ENCODE assay signal across 8 mouse cellular contexts in genomic region chr9:44492631-44493461, GRCm38 (mm10). TPM values are rescaled to one million over a fixed set of nuclear protein-coding genes. Genes with fewer than 3 reads are reported as not detected.
DNase-seq lines count a peak whose midpoint lies in the region; ATAC-seq lines count a peak whose summit lies in the region.
"Had no signal": no experiment of that assay in that cellular context is flagged by ENCODE, and none has a peak within 500 bp of the region (broad histone marks: within the 10 kb centered on the region; RNA-seq: fewer than 3 reads in every experiment).

No protein-coding gene starts in this region.

- no peak for ATAC-seq in lung, embryonic 16.5 days (ENCODE audit: low read depth)

- no peak overlapping the region for H3K4me2 ChIP-seq in lung, embryonic 16.5 days (ENCODE audit: low read depth, low read length)

- H3K4me1 ChIP-seq in lung, embryonic 16.5 days (replicated peaks; ENCODE audit: control insufficient read depth, insufficient read depth, low read length) = peaks cover 97% of the 10 kb centered on the region

- no peaks in the 10 kb centered on the region for H3K9me3 ChIP-seq in lung, embryonic 16.5 days (ENCODE audit: control insufficient read depth, low read length)

- DNase-seq in lung, postnatal 25 days (ENCODE audit: low spot score) = no peak
- DNase-seq in cerebellum, adult 8-10 months = peak; percentile 57
- DNase-seq in gastrocnemius, postnatal 10 days = peak; percentile 15
- DNase-seq in kidney, postnatal 10 days = peak; percentile 14
- peak; percentile 83 for DNase-seq in skeletal muscle tissue, adult 2 months (ENCODE audit: low read depth, low spot score)
- DNase-seq in embryo, embryonic 10 days (ENCODE audit: low spot score) = no peak

- peak overlapping the region; percentile 30 for H3K27ac ChIP-seq in lung, embryonic 16.5 days (ENCODE audit: low read length)

- H3K9ac ChIP-seq in lung, embryonic 16.5 days (ENCODE audit: low read length) = peak overlapping the region; percentile 41; the same call in 1 of the 2 replicates

- H3K27me3 ChIP-seq in lung, embryonic 16.5 days (ENCODE audit: control insufficient read depth, insufficient read depth, low read depth, low read length) = no peaks in the 10 kb centered on the region

- H3K4me3 ChIP-seq in lung, embryonic 16.5 days (ENCODE audit: low read length) = no peak overlapping the region

- H3K36me3 ChIP-seq in lung, embryonic 16.5 days (ENCODE audit: control insufficient read depth, insufficient read depth, low read length) = peaks cover 2% of the 10 kb centered on the region; the same call in 1 of the 2 replicates

- WGBS in lung, embryonic 16.5 days = 62% methylated on average over 17 of the region's 17 CpGs

RNA-seq across cellular contexts. Expression of gene Bcl9l, which starts 10.2 kb away (rescaled TPM):
- polyA plus RNA-seq in lung, embryonic 16.5 days (2015; fragmentation: Nextera tagmentation; extraction: Ambion mirVana) = 14.1 and 16.1 TPM in 2 replicates
- 10 to 100 TPM; 65.4 to 77.6 TPM for total RNA-seq in gastrocnemius, postnatal 10 days (2021)

RNA-seq across cellular contexts. Expression of gene Upk2, which starts 38.1 kb away (rescaled TPM):
- 1.8 and 2.0 TPM in 2 replicates for polyA plus RNA-seq in lung, embryonic 16.5 days (2015; fragmentation: Nextera tagmentation; extraction: Ambion mirVana)
- under 1 TPM; 0.38 to 0.65 TPM for total RNA-seq in gastrocnemius, postnatal 10 days (2021)
- total RNA-seq: layer of hippocampus, postnatal 10 days had no signal

RNA-seq across cellular contexts. Expression of gene Foxr1, which starts 51.9 kb away (rescaled TPM):
- polyA plus RNA-seq in lung, embryonic 16.5 days (2015; fragmentation: Nextera tagmentation; extraction: Ambion mirVana) = not detected in 2 replicates
- total RNA-seq in gastrocnemius, postnatal 10 days (2021) = not detected
- total RNA-seq: layer of hippocampus, postnatal 10 days had no signal

Comparison
In these comparisons a context has a peak if more than half of its experiments do, and no peak if none do; other contexts are left out.
1. DNase-seq: peak in cerebellum, adult 8-10 months (single experiment), gastrocnemius, postnatal 10 days (single experiment), kidney, postnatal 10 days (single experiment) and skeletal muscle tissue, adult 2 months (single experiment); none in lung, postnatal 25 days (single experiment) and embryo, embryonic 10 days (single experiment).